Mouse (Mus musculus): ENCODE results near the gene Rap2a.

The Rap2a gene

GRCm38 (mm10) chr14:120542976-120543375 lies 64.7 kb downstream of the Rap2a start:
- no peak for DNase-seq

GRCm38 (mm10) chr14:120543846-120544245 lies 65.6 kb downstream of the Rap2a start:
- no peak for DNase-seq

GRCm38 (mm10) chr14:120544495-120544894 lies 66.3 kb downstream of the Rap2a start:
- no peak for DNase-seq

- DNase-seq: no peak
These were observed 66.7 kb downstream of the Rap2a start for GRCm38 (mm10) chr14:120544946-120545345.

All from right cerebral cortex, postnatal 25 days (tissue).